Mouse (Mus musculus) lung, postnatal 0 days (tissue): ENCODE data around the gene Fah. TPM values are rescaled to one million over a fixed set of nuclear protein-coding genes. Genes with fewer than 3 reads are reported as not detected.

ENCODE experiments used
- ATAC-seq: fragments of 200-750 bp; cut with Nextera tagmentation; 2 replicates; pipeline ENCODE4 v1.8.0; 2017; ENCODE audit warnings: moderate library complexity
- DNase-seq: peaks from one replicate; pipeline ENCODE4 v3.0.0-alpha.2; 2016; ENCODE audit warnings: low spot score
- H3K27ac ChIP-seq: fragments of 300-500 bp; sonication (generic); 2 replicates; pipeline ENCODE4 v1.5.1; 2014; ENCODE audit warnings: antibody characterized with exemption, mild to moderate bottlenecking, low read length, mixed read lengths
- H3K27me3 ChIP-seq: fragments of 300-500 bp; sonication (generic); replicated peaks from 2 replicates; pipeline ENCODE4 v1.6.1; 2014; ENCODE audit warnings: low read length, mixed read lengths; ENCODE audit not compliant: insufficient read depth
- H3K36me3 ChIP-seq: fragments of 300-500 bp; sonication (generic); 2 replicates; pipeline ENCODE4 v1.6.1; 2014; ENCODE audit warnings: low read length, mixed read lengths; ENCODE audit not compliant: insufficient read depth
- H3K4me1 ChIP-seq: fragments of 300-500 bp; sonication (generic); 2 replicates; pipeline ENCODE4 v1.6.1; 2014; ENCODE audit warnings: antibody characterized with exemption, low read depth, low read length, mixed read lengths; ENCODE audit not compliant: insufficient read depth
- H3K4me2 ChIP-seq: fragments of 300-500 bp; sonication (generic); replicated peaks from 2 replicates; pipeline ENCODE4 v1.6.1; 2014; ENCODE audit warnings: low read depth, mild to moderate bottlenecking, low read length, moderate library complexity, mixed read lengths
- H3K4me3 ChIP-seq: fragments of 300-500 bp; sonication (generic); 2 replicates; pipeline ENCODE4 v1.5.1; 2014; ENCODE audit warnings: low read depth, low read length
- H3K9ac ChIP-seq: fragments of 300-500 bp; sonication (generic); replicated peaks from 2 replicates; pipeline ENCODE4 v1.6.1; 2014; ENCODE audit warnings: low read depth, mild to moderate bottlenecking
- H3K9me3 ChIP-seq: fragments of 300-500 bp; sonication (generic); 2 replicates; pipeline ENCODE4 v1.6.1; 2016; ENCODE audit warnings: low read length, mixed read lengths
- CTCF ChIP-seq: IDR thresholded peaks from 2 replicates; pipeline ENCODE4 v1.5.1; 2016; ENCODE audit warnings: antibody characterized with exemption, mild to moderate bottlenecking
- EP300 ChIP-seq: IDR thresholded peaks from 2 replicates; pipeline ENCODE4 v1.6.1; 2016; ENCODE audit warnings: antibody characterized with exemption, mild to moderate bottlenecking, control low read depth
- WGBS: fragments of 180-500 bp; shearing (Covaris S2); extraction: QIAGEN DNeasy Blood & Tissue Kit; methylation state at CpG from one replicate; pipeline ENCODE4 v1.1.7; 2014; 5-methylcytosine and 5-hydroxymethylcytosine counted together
- polyA plus RNA-seq: library from polyadenylated mRNA; unstranded; fragments of >200 nt; fragmentation: Nextera tagmentation; extraction: Ambion mirVana; gene quantifications from 2 replicates; pipeline ENCODE4 v1.2.1, GENCODE M21; 2015

Fah gene
- polyA plus RNA-seq, 1 experiment from 2014 or later = 11.7 TPM

DNA sequence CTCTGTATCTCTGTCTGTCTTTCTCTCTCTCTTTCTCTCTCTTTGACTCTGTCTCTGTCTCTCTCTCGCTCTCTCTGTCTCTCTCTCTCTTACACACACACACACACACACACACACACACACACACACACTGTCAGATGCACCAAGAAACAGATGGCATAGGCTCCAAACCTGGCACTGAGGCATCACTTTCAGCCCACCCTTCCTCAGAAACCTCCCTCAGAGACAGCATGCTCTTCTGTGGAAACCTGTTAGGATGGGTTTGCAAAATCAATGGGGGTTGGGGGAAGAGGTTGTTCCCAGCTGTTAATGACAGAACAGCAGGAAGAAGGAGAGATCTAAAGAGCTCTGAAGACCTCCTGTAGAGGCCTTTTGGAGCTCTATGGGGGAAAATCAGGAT, 27.7 kb downstream of the Fah start:
- Histone ChIP-seq H3K9ac (no peak overlapping the region), H3K4me3 (no peak overlapping the region), H3K27ac (no peak overlapping the region), H3K36me3 (no peaks in the 10 kb centered on the region), H3K4me1 (no peaks in the 10 kb centered on the region), H3K4me2 (no peak overlapping the region), H3K9me3 (no peaks in the 10 kb centered on the region), H3K27me3 (no peaks in the 10 kb centered on the region)
- no peak for DNase-seq
- no peak for ATAC-seq
- 57% methylated on average over 1 of the region's 1 CpGs for WGBS
- no peak for TF ChIP-seq EP300
- no peak for TF ChIP-seq CTCF

DNA sequence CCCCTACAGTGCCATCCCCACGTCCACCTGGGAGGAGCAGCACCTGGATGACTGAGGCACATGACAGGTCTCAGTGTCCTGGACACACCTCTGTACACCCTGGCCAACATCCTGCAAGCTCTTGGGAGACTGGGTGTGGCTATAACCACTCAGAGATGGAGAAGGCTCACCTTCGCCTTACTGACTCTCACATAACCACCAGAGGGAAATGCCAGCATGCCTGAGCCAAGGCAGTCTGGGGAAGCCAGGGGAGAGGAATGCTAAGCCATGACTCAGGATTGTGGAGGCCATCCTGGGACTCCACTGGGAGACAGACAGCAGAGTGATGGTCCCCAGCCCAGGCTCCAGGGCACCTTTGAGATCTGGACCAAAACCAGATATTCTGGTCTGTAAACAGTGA, 29.5 kb downstream of the Fah start:
- Histone ChIP-seq H3K4me2 (no peak overlapping the region), H3K4me1 (no peaks in the 10 kb centered on the region), H3K36me3 (no peaks in the 10 kb centered on the region), H3K9me3 (no peaks in the 10 kb centered on the region), H3K27ac (no peak overlapping the region), H3K4me3 (no peak overlapping the region), H3K27me3 (no peaks in the 10 kb centered on the region), H3K9ac (no peak overlapping the region)
- TF ChIP-seq EP300 (no peak), CTCF (no peak)
- 83% methylated on average over 2 of the region's 2 CpGs for WGBS
- ATAC-seq (no peak), DNase-seq (no peak)

DNA sequence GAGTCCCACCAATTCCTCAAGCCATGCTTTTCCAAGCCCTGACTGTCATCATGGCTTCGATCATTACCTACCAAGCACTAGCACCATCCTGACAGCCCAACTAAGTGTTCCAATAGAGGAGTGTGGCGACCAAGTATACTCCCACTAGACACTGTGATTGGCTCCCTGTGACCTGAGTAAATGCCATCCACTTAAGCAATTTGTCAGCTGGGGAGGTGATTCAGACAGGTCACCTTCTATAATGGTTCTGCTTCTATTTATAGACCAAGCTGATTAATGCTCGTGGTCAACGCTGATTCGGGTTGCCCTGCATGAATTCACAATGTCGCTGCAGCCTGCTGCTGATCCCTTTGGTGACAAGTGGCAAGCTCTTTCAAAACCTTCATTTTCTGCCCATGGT, 40.3 kb downstream of the Fah start:
- Histone ChIP-seq H3K9me3 (no peaks in the 10 kb centered on the region), H3K4me3 (no peak overlapping the region), H3K27me3 (no peaks in the 10 kb centered on the region), H3K27ac (no peak overlapping the region), H3K4me1 (no peaks in the 10 kb centered on the region), H3K9ac (no peak overlapping the region), H3K4me2 (no peak overlapping the region), H3K36me3 (no peaks in the 10 kb centered on the region)
- TF ChIP-seq EP300 (no peak), CTCF (no peak)
- no peak for DNase-seq
- no peak for ATAC-seq
- WGBS = 61% methylated on average over 6 of the region's 6 CpGs

DNA sequence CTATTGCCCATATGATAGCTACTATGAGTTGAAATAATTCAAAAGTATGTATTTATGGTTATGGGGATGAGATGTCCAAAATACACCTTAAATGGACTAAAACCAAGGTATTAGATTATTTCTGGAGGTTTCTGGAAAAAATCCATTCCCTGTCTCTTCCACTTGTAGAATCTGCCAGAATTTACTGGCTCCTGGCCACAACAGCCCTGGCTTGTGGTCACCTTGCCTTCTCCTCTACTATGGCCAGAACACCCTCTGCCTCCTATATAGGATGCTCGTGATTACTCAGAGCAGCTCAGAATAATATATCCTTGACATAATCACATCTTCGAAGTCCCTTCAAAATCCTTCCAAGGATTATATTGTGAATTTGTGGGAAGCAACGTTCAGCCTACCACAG, 42.3 kb downstream of the Fah start:
- Histone ChIP-seq H3K36me3 (no peaks in the 10 kb centered on the region), H3K9ac (no peak overlapping the region)
- 82% methylated on average over 3 of the region's 3 CpGs for WGBS

DNA sequence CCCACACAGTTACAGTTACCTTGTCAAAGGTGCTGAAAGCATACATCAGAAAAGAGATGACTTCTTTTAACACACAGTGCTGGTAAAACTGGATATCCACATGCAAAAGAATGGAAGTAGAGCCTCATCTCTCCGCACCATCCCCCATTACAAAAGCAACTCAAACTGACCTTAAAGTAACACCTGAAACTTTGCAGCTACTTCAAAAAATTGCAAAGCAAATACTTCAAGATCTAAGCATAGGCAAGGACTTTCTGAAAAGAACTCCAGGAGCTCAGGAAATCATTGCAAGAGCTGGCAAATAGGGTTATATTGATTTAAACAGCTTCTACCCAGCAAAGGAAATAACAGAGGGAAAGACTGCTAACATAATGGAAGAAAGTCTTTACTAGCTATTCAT, 46.0 kb downstream of the Fah start:
- H3K9ac ChIP-seq = no peak overlapping the region
- peak; percentile 53; the same call in 1 of the 2 replicates for ATAC-seq
- H3K27ac ChIP-seq = 0 out of 2 replicates have a peak overlapping the region, but pooled peaks have one; percentile 35
- DNase-seq = peak; percentile 75
- no peak overlapping the region for H3K4me2 ChIP-seq
- H3K4me3 ChIP-seq = no peak overlapping the region
- no peaks in the 10 kb centered on the region for H3K36me3 ChIP-seq
- no peaks in the 10 kb centered on the region for H3K4me1 ChIP-seq
- no peak for TF ChIP-seq CTCF
- peak; percentile 28; the same call in 1 of the 2 replicates for TF ChIP-seq EP300
- 86% methylated on average over 1 of the region's 1 CpGs for WGBS
- no peaks in the 10 kb centered on the region for H3K27me3 ChIP-seq
- H3K9me3 ChIP-seq = no peaks in the 10 kb centered on the region

More for the DNA sequence above, 42.3 kb downstream of the Fah start:
- TF ChIP-seq EP300 = no peak
- TF ChIP-seq CTCF = no peak
- no peaks in the 10 kb centered on the region for H3K9me3 ChIP-seq
- no peaks in the 10 kb centered on the region for H3K27me3 ChIP-seq
- ATAC-seq (no peak), DNase-seq (no peak)
- H3K4me3 ChIP-seq = no peak overlapping the region
- no peaks in the 10 kb centered on the region for H3K4me1 ChIP-seq
- no peak overlapping the region for H3K4me2 ChIP-seq
- H3K27ac ChIP-seq = no peak overlapping the region

DNA sequence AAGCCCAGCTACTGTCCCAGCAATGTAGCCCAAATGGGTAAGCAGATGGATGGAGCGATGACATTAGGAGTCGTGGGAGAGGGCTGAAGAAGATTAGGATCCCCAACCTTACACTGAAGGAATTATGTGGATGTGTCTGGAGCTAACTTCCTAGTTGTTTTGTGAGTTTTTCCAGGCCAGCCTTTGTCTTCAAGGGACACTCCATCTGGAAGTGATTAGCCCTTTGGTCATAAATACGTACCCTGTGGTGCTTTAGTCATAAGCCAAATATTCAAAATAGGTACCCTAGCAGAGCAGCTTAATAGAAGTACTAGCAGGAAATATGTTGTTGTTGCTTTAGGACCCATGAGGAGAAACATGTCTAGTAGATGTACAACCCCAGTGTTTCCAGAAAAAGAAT, 49.2 kb downstream of the Fah start:
- no peaks in the 10 kb centered on the region for H3K36me3 ChIP-seq
- no peak overlapping the region for H3K4me3 ChIP-seq
- no peak for TF ChIP-seq EP300
- no peak for TF ChIP-seq CTCF
- no peaks in the 10 kb centered on the region for H3K27me3 ChIP-seq
- H3K4me1 ChIP-seq = no peaks in the 10 kb centered on the region
- whole genome bisulfite sequencing = 90% methylated on average over 3 of the region's 3 CpGs
- H3K27ac ChIP-seq = no peak overlapping the region
- no peaks in the 10 kb centered on the region for H3K9me3 ChIP-seq
- H3K4me2 ChIP-seq = no peak overlapping the region
- ATAC-seq (no peak), DNase-seq (no peak)
- H3K9ac ChIP-seq = no peak overlapping the region

DNA sequence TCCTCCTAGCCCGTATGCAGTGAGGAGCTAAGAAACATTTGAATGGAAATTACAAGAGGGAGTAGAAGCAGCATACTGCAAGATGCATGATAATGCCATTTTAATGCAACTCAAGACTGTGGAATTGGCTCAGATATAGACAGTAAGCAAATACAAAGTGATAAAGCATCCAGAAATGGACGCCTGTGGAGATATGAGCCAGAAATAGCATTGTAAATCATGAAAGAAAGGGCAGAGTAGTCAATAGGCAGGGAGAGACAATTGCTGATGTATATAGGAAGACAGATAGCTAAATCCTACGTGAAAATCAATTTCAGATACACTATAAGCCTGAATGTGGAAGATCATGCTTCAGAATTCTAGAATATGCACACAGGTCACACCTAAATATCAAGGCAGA, 51.2 kb downstream of the Fah start:
- no peaks in the 10 kb centered on the region for H3K9me3 ChIP-seq
- H3K36me3 ChIP-seq = no peaks in the 10 kb centered on the region
- H3K4me3 ChIP-seq = no peak overlapping the region
- DNase-seq (no peak), ATAC-seq (no peak)
- no peak for TF ChIP-seq EP300
- no peak for TF ChIP-seq CTCF
- H3K4me1 ChIP-seq = no peaks in the 10 kb centered on the region
- H3K9ac ChIP-seq = no peak overlapping the region
- no peaks in the 10 kb centered on the region for H3K27me3 ChIP-seq
- WGBS = 64% methylated on average over 3 of the region's 3 CpGs
- no peak overlapping the region for H3K27ac ChIP-seq
- H3K4me2 ChIP-seq = no peak overlapping the region
